Mouse (Mus musculus): Measurements from ENCODE around the gene Hmcn1. TPM values are rescaled to one million over a fixed set of nuclear protein-coding genes. Genes with fewer than 3 reads are reported as not detected.

The Hmcn1 gene
- total and polyA plus RNA-seq, 2 experiments from 2014 or later, result 1.2 to 4.1 TPM

GRCm38 (mm10) chr1:150783070-150783842 lies 210.0 kb downstream of the Hmcn1 start:
- no peak overlapping the region for H3K4me3 ChIP-seq (ENCODE audit: low read depth, low read length)
- no peak overlapping the region for H3K27ac ChIP-seq (ENCODE audit: low read depth, low read length)
- H3K4me1 ChIP-seq (ENCODE audit: insufficient read depth), result no peaks in the 10 kb centered on the region
- no peak for TF ChIP-seq CTCF (IDR thresholded peaks at IDR 0.05; ENCODE audit: low read depth)
- ATAC-seq (peak; percentile 61; the same call in 1 of the 2 replicates), DNase-seq (peak; percentile 21)
- no peaks in the 10 kb centered on the region for H3K9me3 ChIP-seq (ENCODE audit: low read length)
- 67% methylated on average over 15 of the region's 15 CpGs for WGBS
- no peaks in the 10 kb centered on the region for H3K36me3 ChIP-seq (ENCODE audit: insufficient read depth)
- H3K9ac ChIP-seq, result no peak overlapping the region
- H3K27me3 ChIP-seq (ENCODE audit: insufficient read depth, low read length), result no peaks in the 10 kb centered on the region
- H3K4me2 ChIP-seq (ENCODE audit: low read depth), result no peak overlapping the region

- TF ChIP-seq CTCF (IDR thresholded peaks at IDR 0.05; ENCODE audit: low read depth), result peak; percentile 52
- Histone ChIP-seq H3K9ac (no peak overlapping the region), H3K4me2 (ENCODE audit: low read depth) (no peak overlapping the region), H3K36me3 (ENCODE audit: insufficient read depth) (no peaks in the 10 kb centered on the region), H3K4me3 (ENCODE audit: low read depth, low read length) (no peak overlapping the region), H3K9me3 (ENCODE audit: low read length) (no peaks in the 10 kb centered on the region), H3K27me3 (ENCODE audit: insufficient read depth, low read length) (no peaks in the 10 kb centered on the region), H3K27ac (ENCODE audit: low read depth, low read length) (no peak overlapping the region), H3K4me1 (ENCODE audit: insufficient read depth) (no peaks in the 10 kb centered on the region)
- peak; percentile 13 for DNase-seq
- ATAC-seq, result no peak
- 39% methylated on average over 2 of the region's 2 CpGs for WGBS
These were observed 213.3 kb downstream of the Hmcn1 start for GRCm38 (mm10) chr1:150779902-150780301.

- ATAC-seq, result no peak
- no peaks in the 10 kb centered on the region for H3K4me1 ChIP-seq (ENCODE audit: insufficient read depth)
- no peaks in the 10 kb centered on the region for H3K27me3 ChIP-seq (ENCODE audit: insufficient read depth, low read length)
These were observed 216.5 kb downstream of the Hmcn1 start for GRCm38 (mm10) chr1:150776741-150777140.

GRCm38 (mm10) chr1:150775742-150776141 lies 217.5 kb downstream of the Hmcn1 start:
- H3K27me3 ChIP-seq (ENCODE audit: insufficient read depth, low read length), result no peaks in the 10 kb centered on the region
- no peaks in the 10 kb centered on the region for H3K9me3 ChIP-seq (ENCODE audit: low read length)
- no peak for ATAC-seq
- H3K4me1 ChIP-seq (ENCODE audit: insufficient read depth), result no peaks in the 10 kb centered on the region
- WGBS, result 60% methylated on average over 2 of the region's 2 CpGs
- no peak overlapping the region for H3K4me3 ChIP-seq (ENCODE audit: low read depth, low read length)
- H3K9ac ChIP-seq, result no peak overlapping the region
- H3K36me3 ChIP-seq (ENCODE audit: insufficient read depth), result no peaks in the 10 kb centered on the region
- no peak for TF ChIP-seq CTCF (IDR thresholded peaks at IDR 0.05; ENCODE audit: low read depth)
- no peak overlapping the region for H3K27ac ChIP-seq (ENCODE audit: low read depth, low read length)
- peak; percentile 48 for DNase-seq
- no peak overlapping the region for H3K4me2 ChIP-seq (ENCODE audit: low read depth)

More at GRCm38 (mm10) chr1:150776741-150777140, 216.5 kb downstream of the Hmcn1 start:
- H3K9me3 ChIP-seq (ENCODE audit: low read length), result no peaks in the 10 kb centered on the region
- no peak for DNase-seq
- no peak overlapping the region for H3K4me3 ChIP-seq (ENCODE audit: low read depth, low read length)
- TF ChIP-seq CTCF (IDR thresholded peaks at IDR 0.05; ENCODE audit: low read depth), result no peak
- H3K9ac ChIP-seq, result no peak overlapping the region
- H3K27ac ChIP-seq (ENCODE audit: low read depth, low read length), result no peak overlapping the region
- no peak overlapping the region for H3K4me2 ChIP-seq (ENCODE audit: low read depth)
- no peaks in the 10 kb centered on the region for H3K36me3 ChIP-seq (ENCODE audit: insufficient read depth)

- 83% methylated on average over 3 of the region's 3 CpGs for WGBS
- no peak for TF ChIP-seq CTCF (IDR thresholded peaks at IDR 0.05; ENCODE audit: low read depth)
- Histone ChIP-seq H3K4me1 (ENCODE audit: insufficient read depth) (no peaks in the 10 kb centered on the region), H3K27me3 (ENCODE audit: insufficient read depth, low read length) (no peaks in the 10 kb centered on the region), H3K27ac (ENCODE audit: low read depth, low read length) (no peak overlapping the region), H3K4me2 (ENCODE audit: low read depth) (no peak overlapping the region), H3K9ac (no peak overlapping the region), H3K36me3 (ENCODE audit: insufficient read depth) (no peaks in the 10 kb centered on the region), H3K9me3 (ENCODE audit: low read length) (no peaks in the 10 kb centered on the region), H3K4me3 (ENCODE audit: low read depth, low read length) (no peak overlapping the region)
- ATAC-seq (no peak), DNase-seq (no peak)
These were observed 220.3 kb downstream of the Hmcn1 start for GRCm38 (mm10) chr1:150772958-150773357.

GRCm38 (mm10) chr1:150770948-150771521 lies 222.2 kb downstream of the Hmcn1 start:
- H3K36me3 ChIP-seq (ENCODE audit: insufficient read depth), result no peaks in the 10 kb centered on the region
- H3K4me3 ChIP-seq (ENCODE audit: low read depth, low read length), result no peak overlapping the region
- H3K27me3 ChIP-seq (ENCODE audit: insufficient read depth, low read length), result no peaks in the 10 kb centered on the region
- DNase-seq (no peak), ATAC-seq (no peak)
- no peaks in the 10 kb centered on the region for H3K9me3 ChIP-seq (ENCODE audit: low read length)
- no peak overlapping the region for H3K4me2 ChIP-seq (ENCODE audit: low read depth)
- WGBS, result 41% methylated on average over 7 of the region's 7 CpGs
- H3K4me1 ChIP-seq (ENCODE audit: insufficient read depth), result no peaks in the 10 kb centered on the region
- no peak overlapping the region for H3K27ac ChIP-seq (ENCODE audit: low read depth, low read length)
- no peak overlapping the region for H3K9ac ChIP-seq
- TF ChIP-seq CTCF (IDR thresholded peaks at IDR 0.05; ENCODE audit: low read depth), result no peak

GRCm38 (mm10) chr1:150769836-150770235 lies 223.4 kb downstream of the Hmcn1 start:
- H3K36me3 ChIP-seq (ENCODE audit: insufficient read depth), result no peaks in the 10 kb centered on the region
- no peaks in the 10 kb centered on the region for H3K27me3 ChIP-seq (ENCODE audit: insufficient read depth, low read length)
- H3K4me3 ChIP-seq (ENCODE audit: low read depth, low read length), result no peak overlapping the region
- no peaks in the 10 kb centered on the region for H3K4me1 ChIP-seq (ENCODE audit: insufficient read depth)
- no peak overlapping the region for H3K27ac ChIP-seq (ENCODE audit: low read depth, low read length)
- H3K9ac ChIP-seq, result no peak overlapping the region
- 84% methylated on average over 2 of the region's 2 CpGs for WGBS
- H3K9me3 ChIP-seq (ENCODE audit: low read length), result no peaks in the 10 kb centered on the region
- H3K4me2 ChIP-seq (ENCODE audit: low read depth), result no peak overlapping the region
- DNase-seq (no peak), ATAC-seq (no peak)
- no peak for TF ChIP-seq CTCF (IDR thresholded peaks at IDR 0.05; ENCODE audit: low read depth)

All from forebrain, postnatal 0 days (tissue).